Comparison of ENCODE assay signal across 12 mouse cellular contexts in genomic region chr15:27618778-27619533, GRCm38 (mm10). TPM values are rescaled to one million over a fixed set of nuclear protein-coding genes. Genes with fewer than 3 reads are reported as not detected.
DNase-seq lines count a peak whose midpoint lies in the region; ATAC-seq and TF ChIP-seq lines count a peak whose summit lies in the region.
"Had no signal": no experiment of that assay in that cellular context is flagged by ENCODE, and none has a peak within 500 bp of the region (broad histone marks: within the 10 kb centered on the region; RNA-seq: fewer than 3 reads in every experiment).

No protein-coding gene starts in this region.

- in situ Hi-C loops in CH12.LX (cut with MboI; ENCODE audit: low pct_ligation_motif_present, low pct_unique_long_range_greater_than_20kb, low sequenced_read_pairs), result no loop called here

- no peak for TF ChIP-seq EP300 in CH12.LX (IDR thresholded peaks at IDR 0.05; ENCODE audit: low read length)

- TF ChIP-seq CTCF in CH12.LX (conservative IDR thresholded peaks at IDR 0.05 in 1 of 2, IDR thresholded peaks at IDR 0.05 in 1 of 2; ENCODE audit: low read depth in 2 of 2, low read length in 2 of 2), result no peak

- H3K36me3 ChIP-seq in CH12.LX (replicated peaks in 1 of 2; ENCODE audit: control insufficient read depth in 1 of 2, insufficient read depth in 1 of 2, low read length in 1 of 2), result peaks cover 64 to 95% of the 10 kb centered on the region in 2 experiments
- H3K36me3 ChIP-seq in heart, embryonic 14.5 days (ENCODE audit: control insufficient read depth, insufficient read depth, low read length), result peaks cover 49% of the 10 kb centered on the region
- H3K36me3 ChIP-seq in liver, embryonic 16.5 days (ENCODE audit: control insufficient read depth, insufficient read depth), result peaks cover 10% of the 10 kb centered on the region

- no peaks in the 10 kb centered on the region for H3K9me3 ChIP-seq in CH12.LX (replicated peaks; ENCODE audit: low read length)
- H3K9me3 ChIP-seq in heart, embryonic 14.5 days (ENCODE audit: control insufficient read depth, low read length), result no peaks in the 10 kb centered on the region
- no peaks in the 10 kb centered on the region for H3K9me3 ChIP-seq in liver, embryonic 16.5 days (replicated peaks; ENCODE audit: control insufficient read depth, low read length)

- 26% methylated on average over 6 of the region's 6 CpGs for WGBS in heart, embryonic 14.5 days
- 30% methylated on average over 6 of the region's 6 CpGs for WGBS in liver, embryonic 16.5 days (ENCODE audit: insufficient replicate concordance)

- peak; percentile 33; the same call in 1 of the 2 replicates for ATAC-seq in heart, embryonic 14.5 days (ENCODE audit: insufficient number of reproducible peaks, insufficient read depth, low FRiP score, low read depth)
- peak; percentile 84 for ATAC-seq in liver, embryonic 16.5 days (ENCODE audit: low read depth)

- H3K27me3 ChIP-seq in CH12.LX (replicated peaks), result no peaks in the 10 kb centered on the region
- H3K27me3 ChIP-seq in heart, embryonic 14.5 days (ENCODE audit: control insufficient read depth, insufficient read depth, low read length), result no peaks in the 10 kb centered on the region
- H3K27me3 ChIP-seq in liver, embryonic 16.5 days (ENCODE audit: control insufficient read depth, insufficient read depth, low read depth, low read length), result no peaks in the 10 kb centered on the region

- H3K4me3 ChIP-seq in CH12.LX (replicated peaks in 1 of 3; ENCODE audit: low read depth in 2 of 3, low read length in 2 of 3, poor library complexity in 1 of 3), result no peak overlapping the region
- H3K4me3 ChIP-seq in heart, embryonic 14.5 days (ENCODE audit: control insufficient read depth in 1 of 2, insufficient read depth in 1 of 2, low read depth in 1 of 2, low read length in 2 of 2), result no peak overlapping the region
- H3K4me3 ChIP-seq in liver, embryonic 16.5 days (ENCODE audit: low read depth, low read length), result no peak overlapping the region
- H3K4me3 ChIP-seq: erythroblast, embryonic 14.5 days had no signal

- no peak for TF ChIP-seq RAD21 in CH12.LX (IDR thresholded peaks at IDR 0.05; ENCODE audit: low read depth, low read length)

- dilution Hi-C loops in CH12.LX (cut with MboI; ENCODE audit: extremely low pct_ligation_motif_present, extremely low pct_unique_long_range_greater_than_20kb, low sequenced_read_pairs), result no loop called here

- no peak for DNase-seq in CH12.LX (ENCODE audit: extremely low read depth)
- peak; percentile 41 for DNase-seq in MEL-GATA-1-ER (ENCODE audit: extremely low read depth, low read depth)
- DNase-seq in spleen, postnatal 36 days (ENCODE audit: low spot score in 2 of 2), result no peak
- DNase-seq in thymus, postnatal 25 days, result no peak
- DNase-seq in cerebellum, postnatal 25 days, result no peak
- DNase-seq: cerebellum, adult 18-20 months; embryo, embryonic 11 days; lung, postnatal 14 days had no signal

- H3K4me2 ChIP-seq in CH12.LX (ENCODE audit: insufficient read depth, low read depth, poor library complexity, severe bottlenecking), result no peak overlapping the region
- peak overlapping the region; percentile 48 for H3K4me2 ChIP-seq in heart, embryonic 14.5 days (ENCODE audit: low read length)
- no peak overlapping the region; the same call in 1 of the 2 replicates for H3K4me2 ChIP-seq in liver, embryonic 16.5 days (ENCODE audit: low read depth, low read length)

- no peak overlapping the region for H3K9ac ChIP-seq in CH12.LX (ENCODE audit: insufficient read depth, low read depth)
- H3K9ac ChIP-seq in heart, embryonic 14.5 days (ENCODE audit: low read length), result peak overlapping the region; percentile 49
- no peak overlapping the region for H3K9ac ChIP-seq in liver, embryonic 16.5 days (ENCODE audit: low read depth, low read length)

- H3K4me1 ChIP-seq in CH12.LX (ENCODE audit: control insufficient read depth in 1 of 2, insufficient read depth in 2 of 2), result peaks cover 3 to 50% of the 10 kb centered on the region in 2 experiments
- peaks cover 9 to 33% of the 10 kb centered on the region in 2 experiments for H3K4me1 ChIP-seq in heart, embryonic 14.5 days (ENCODE audit: control insufficient read depth in 2 of 2, insufficient read depth in 2 of 2, low read length in 2 of 2)
- H3K4me1 ChIP-seq in liver, embryonic 16.5 days (ENCODE audit: control insufficient read depth, low read depth, low read length), result peaks cover 9% of the 10 kb centered on the region

- TF ChIP-seq POLR2A in CH12.LX (IDR thresholded peaks at IDR 0.05; ENCODE audit: low read depth, low read length), result no peak

- H3K27ac ChIP-seq in CH12.LX (ENCODE audit: insufficient read depth, low read depth), result no peak overlapping the region
- H3K27ac ChIP-seq in heart, embryonic 14.5 days (replicated peaks in 1 of 2; ENCODE audit: control insufficient read depth in 1 of 2, insufficient read depth in 1 of 2, low read depth in 2 of 2, low read length in 2 of 2), result peak overlapping the region; percentile 93 to 96
- peak overlapping the region; percentile 7; the same call in 1 of the 2 replicates for H3K27ac ChIP-seq in liver, embryonic 16.5 days (ENCODE audit: low read length)
- H3K27ac ChIP-seq: kidney, postnatal 0 days had no signal

- peaks cover 3% of the 10 kb centered on the region for H3K79me2 ChIP-seq in CH12.LX (replicated peaks; ENCODE audit: control insufficient read depth, extremely low read depth, insufficient read depth, poor library complexity, severe bottlenecking)

TF ChIP-seq in CH12.LX, 34 proteins besides CTCF, POLR2A, EP300 and RAD21:
- TF ChIP-seq IRF4 (IDR thresholded peaks at IDR 0.05; ENCODE audit: low read depth, low read length), result peak; percentile 19; the same call in 1 of the 2 replicates
- TF ChIP-seq MEF2A (IDR thresholded peaks at IDR 0.05; ENCODE audit: borderline replicate concordance, low read depth, low read length), result peak; percentile 43; the same call in 1 of the 2 replicates
- no peak for TF ChIP-seq TBP (conservative IDR thresholded peaks at IDR 0.05; ENCODE audit: low read depth, low read length)

RNA-seq across cellular contexts. Expression of gene Otulin, which starts 11.5 kb away (rescaled TPM):
- total RNA-seq in CH12.LX (2012; rRNA removed) (40.0 and 51.2 TPM in 2 replicates), CH12.LX (2014; rRNA removed) (80.2 and 84.6 TPM in 2 replicates)
- 84.8 and 91.0 TPM in 2 replicates for polyA plus RNA-seq in CH12.LX (2012; ENCODE audit: insufficient read length, low read depth)
- 37.4 and 38.1 TPM in 2 replicates for polyA plus RNA-seq in heart, embryonic 14.5 days (2014; fragmentation: Nextera tagmentation; extraction: Ambion mirVana)
- 7.8 and 12.3 TPM in 2 replicates for polyA plus RNA-seq in liver, embryonic 16.5 days (2015; fragmentation: Nextera tagmentation; extraction: Ambion mirVana)
